Mouse (Mus musculus): ENCODE data around the gene Mbnl1. TPM values are rescaled to one million over a fixed set of nuclear protein-coding genes. Genes with fewer than 3 reads are reported as not detected.

Mbnl1 gene
- total and polyA plus RNA-seq, 3 experiments: 174 to 332 (median 249) TPM

- DNase-seq (ENCODE audit: extremely low read depth): peak; percentile 40
These were observed 143.0 kb downstream of the Mbnl1 start for GRCm38 (mm10) chr3:60615615-60616014.

GRCm38 (mm10) chr3:60616147-60616546, 143.5 kb downstream of the Mbnl1 start:
- H3K79me2 ChIP-seq (replicated peaks; ENCODE audit: control insufficient read depth, extremely low read depth, insufficient read depth, poor library complexity, severe bottlenecking): peaks cover 22% of the 10 kb centered on the region
- no peak overlapping the region for H3K4me3 ChIP-seq (replicated peaks in 1 of 3; ENCODE audit: low read depth in 2 of 3, low read length in 2 of 3, poor library complexity in 1 of 3)
- H3K9ac ChIP-seq (ENCODE audit: insufficient read depth, low read depth): no peak overlapping the region
- peak; percentile 64 for DNase-seq (ENCODE audit: extremely low read depth)
- dilution Hi-C loops (cut with MboI; ENCODE audit: extremely low pct_ligation_motif_present, extremely low pct_unique_long_range_greater_than_20kb, low sequenced_read_pairs): no loop called here
- peak overlapping the region; percentile 76; the same call in 1 of the 2 replicates for H3K27ac ChIP-seq (ENCODE audit: insufficient read depth, low read depth)
- peaks cover 33 to 57% of the 10 kb centered on the region in 2 experiments for H3K36me3 ChIP-seq (replicated peaks in 1 of 2; ENCODE audit: control insufficient read depth in 1 of 2, insufficient read depth in 1 of 2, low read length in 1 of 2)
- no peaks in the 10 kb centered on the region for H3K27me3 ChIP-seq (replicated peaks)
- TF ChIP-seq IRF4 (IDR thresholded peaks at IDR 0.05; ENCODE audit: low read depth, low read length) (peak; percentile 65; the same call in 1 of the 2 replicates), UBTF (IDR thresholded peaks at IDR 0.05; ENCODE audit: low read depth, low read length) (no peak), HCFC1 (IDR thresholded peaks at IDR 0.05; ENCODE audit: low read depth, low read length) (no peak), ETS1 (conservative IDR thresholded peaks at IDR 0.05; ENCODE audit: low read depth, low read length) (peak; percentile 42; the same call in 1 of the 2 replicates), EP300 (IDR thresholded peaks at IDR 0.05; ENCODE audit: low read length) (peak; percentile 67; the same call in 1 of the 2 replicates), NRF1 (IDR thresholded peaks at IDR 0.05; ENCODE audit: low read depth, low read length) (no peak), JUND (conservative IDR thresholded peaks at IDR 0.05; ENCODE audit: low read depth, low read length) (no peak; the same call in 1 of the 2 replicates), GABPA (IDR thresholded peaks at IDR 0.05; ENCODE audit: insufficient replicate concordance, low read depth, low read length) (no peak), MAFK (IDR thresholded peaks at IDR 0.05; ENCODE audit: insufficient replicate concordance, low read length) (peak; percentile 99), SIN3A (IDR thresholded peaks at IDR 0.05; ENCODE audit: low read length) (no peak; the same call in 1 of the 2 replicates), ZKSCAN1 (IDR thresholded peaks at IDR 0.05; ENCODE audit: borderline replicate concordance, low read depth, low read length) (no peak), RCOR1 (conservative IDR thresholded peaks at IDR 0.05; ENCODE audit: low read depth, low read length) (no peak), CHD1 (IDR thresholded peaks at IDR 0.05; ENCODE audit: low read depth, low read length) (no peak), ZNF384 (IDR thresholded peaks at IDR 0.05; ENCODE audit: low read depth, low read length) (no peak), POLR2A (IDR thresholded peaks at IDR 0.05; ENCODE audit: low read depth, low read length) (no peak), KAT2A (IDR thresholded peaks at IDR 0.05; ENCODE audit: insufficient replicate concordance, low read length) (no peak), JUN (IDR thresholded peaks at IDR 0.05; ENCODE audit: insufficient read depth, low read depth, low read length) (0 out of 2 replicates have a peak, but pooled peaks have one; percentile 2)
- in situ Hi-C loops (cut with MboI; ENCODE audit: low pct_ligation_motif_present, low pct_unique_long_range_greater_than_20kb, low sequenced_read_pairs): no loop called here
- peaks cover 5 to 41% of the 10 kb centered on the region in 2 experiments; a peak in 3 of 4 replicates for H3K4me1 ChIP-seq (ENCODE audit: control insufficient read depth in 1 of 2, insufficient read depth in 2 of 2)
- no peaks in the 10 kb centered on the region for H3K9me3 ChIP-seq (replicated peaks; ENCODE audit: low read length)
- peak overlapping the region; percentile 86; the same call in 1 of the 2 replicates for H3K4me2 ChIP-seq (ENCODE audit: insufficient read depth, low read depth, poor library complexity, severe bottlenecking)

More at GRCm38 (mm10) chr3:60615615-60616014, 143.0 kb downstream of the Mbnl1 start:
- Histone ChIP-seq H3K79me2 (replicated peaks; ENCODE audit: control insufficient read depth, extremely low read depth, insufficient read depth, poor library complexity, severe bottlenecking) (peaks cover 22% of the 10 kb centered on the region), H3K4me1 (ENCODE audit: control insufficient read depth in 1 of 2, insufficient read depth in 2 of 2) (peaks cover 5 to 46% of the 10 kb centered on the region in 2 experiments; a peak in 3 of 4 replicates), H3K9ac (ENCODE audit: insufficient read depth, low read depth) (peak overlapping the region; percentile 39; the same call in 1 of the 2 replicates), H3K27ac (ENCODE audit: insufficient read depth, low read depth) (peak overlapping the region; percentile 76), H3K27me3 (replicated peaks) (no peaks in the 10 kb centered on the region), H3K36me3 (replicated peaks in 1 of 2; ENCODE audit: control insufficient read depth in 1 of 2, insufficient read depth in 1 of 2, low read length in 1 of 2) (peaks cover 34 to 59% of the 10 kb centered on the region in 2 experiments), H3K9me3 (replicated peaks; ENCODE audit: low read length) (no peaks in the 10 kb centered on the region), H3K4me2 (ENCODE audit: insufficient read depth, low read depth, poor library complexity, severe bottlenecking) (peak overlapping the region; percentile 86), H3K4me3 (replicated peaks in 1 of 3; ENCODE audit: low read depth in 2 of 3, low read length in 2 of 3, poor library complexity in 1 of 3) (peak overlapping the region in 1 of 3 experiments; percentile 5)
- no peak for TF ChIP-seq UBTF (IDR thresholded peaks at IDR 0.05; ENCODE audit: low read depth, low read length)
- no peak; the same call in 1 of the 2 replicates for TF ChIP-seq IRF4 (IDR thresholded peaks at IDR 0.05; ENCODE audit: low read depth, low read length)
- TF ChIP-seq TCF12 (IDR thresholded peaks at IDR 0.05; ENCODE audit: low read depth, low read length): no peak; the same call in 1 of the 2 replicates
- peak; percentile 6; the same call in 1 of the 2 replicates for TF ChIP-seq MEF2A (IDR thresholded peaks at IDR 0.05; ENCODE audit: borderline replicate concordance, low read depth, low read length)
- TF ChIP-seq ELF1 (IDR thresholded peaks at IDR 0.05; ENCODE audit: low read depth, low read length): no peak
- TF ChIP-seq ETS1 (conservative IDR thresholded peaks at IDR 0.05; ENCODE audit: low read depth, low read length): peak; percentile 75; the same call in 1 of the 2 replicates
- TF ChIP-seq EP300 (IDR thresholded peaks at IDR 0.05; ENCODE audit: low read length): peak; percentile 2; the same call in 1 of the 2 replicates
- TF ChIP-seq JUN (IDR thresholded peaks at IDR 0.05; ENCODE audit: insufficient read depth, low read depth, low read length): no peak
- TF ChIP-seq ZKSCAN1 (IDR thresholded peaks at IDR 0.05; ENCODE audit: borderline replicate concordance, low read depth, low read length): no peak
- no peak for TF ChIP-seq POLR2A (IDR thresholded peaks at IDR 0.05; ENCODE audit: low read depth, low read length)
- no peak for TF ChIP-seq POLR2AphosphoS2 (IDR thresholded peaks at IDR 0.05; ENCODE audit: low read depth, low read length)
- no peak for TF ChIP-seq MXI1 (IDR thresholded peaks at IDR 0.05; ENCODE audit: low read depth, low read length)
- TF ChIP-seq SMC3 (IDR thresholded peaks at IDR 0.05; ENCODE audit: low read depth, low read length): no peak
- TF ChIP-seq RCOR1 (conservative IDR thresholded peaks at IDR 0.05; ENCODE audit: low read depth, low read length): no peak
- TF ChIP-seq CHD2 (IDR thresholded peaks at IDR 0.05; ENCODE audit: low read length): no peak
- no peak for TF ChIP-seq MYC (IDR thresholded peaks at IDR 0.05; ENCODE audit: low read depth, low read length)
- no peak for TF ChIP-seq BHLHE40 (IDR thresholded peaks at IDR 0.05; ENCODE audit: low read depth, low read length)
- TF ChIP-seq MAFK (IDR thresholded peaks at IDR 0.05; ENCODE audit: insufficient replicate concordance, low read length): no peak
- TF ChIP-seq GABPA (IDR thresholded peaks at IDR 0.05; ENCODE audit: insufficient replicate concordance, low read depth, low read length): no peak
- TF ChIP-seq ZMIZ1 (IDR thresholded peaks at IDR 0.05; ENCODE audit: low read depth, low read length): no peak
- dilution Hi-C loops (cut with MboI; ENCODE audit: extremely low pct_ligation_motif_present, extremely low pct_unique_long_range_greater_than_20kb, low sequenced_read_pairs): no loop called here
- in situ Hi-C loops (cut with MboI; ENCODE audit: low pct_ligation_motif_present, low pct_unique_long_range_greater_than_20kb, low sequenced_read_pairs): no loop called here

Data from CH12.LX (cell line).